Mouse (Mus musculus) kidney, adult 2 months (tissue): ENCODE measurements around the gene Mamstr.

Experiments
- CTCF ChIP-seq: fragments of 200-500 bp; conservative IDR thresholded peaks from 2 replicates; pipeline ENCODE4 v1.5.1; 2011; ENCODE audit warnings: low read depth, mild to moderate bottlenecking, control low read depth, low read length, moderate library complexity, mixed read lengths; ENCODE audit not compliant: insufficient read depth, insufficient read length
- POLR2A ChIP-seq: fragments of 200-500 bp; IDR thresholded peaks from one replicate; pipeline ENCODE4 v1.6.1; 2011; ENCODE audit warnings: low read depth, low read length, control low read depth

GRCm38 (mm10) chr7:45654424-45655047, 14.8 kb downstream of the Mamstr start:
- no peak for TF ChIP-seq CTCF
- TF ChIP-seq POLR2A: no peak
